Mouse (Mus musculus): ENCODE data around the gene Nppa.

Nppa gene

GRCm38 (mm10) chr4:148051046-148051776 is 50.7 kb downstream of the Nppa start:
- DNase-seq (ENCODE audit: low read depth, low spot score) = no peak
